Mouse (Mus musculus): ENCODE measurements around the gene Eepd1. TPM values are rescaled to one million over a fixed set of nuclear protein-coding genes. Genes with fewer than 3 reads are reported as not detected.

The Eepd1 gene
- total RNA-seq, 2 experiments from 2014 or later = 16.1 to 17.6 TPM

DNA sequence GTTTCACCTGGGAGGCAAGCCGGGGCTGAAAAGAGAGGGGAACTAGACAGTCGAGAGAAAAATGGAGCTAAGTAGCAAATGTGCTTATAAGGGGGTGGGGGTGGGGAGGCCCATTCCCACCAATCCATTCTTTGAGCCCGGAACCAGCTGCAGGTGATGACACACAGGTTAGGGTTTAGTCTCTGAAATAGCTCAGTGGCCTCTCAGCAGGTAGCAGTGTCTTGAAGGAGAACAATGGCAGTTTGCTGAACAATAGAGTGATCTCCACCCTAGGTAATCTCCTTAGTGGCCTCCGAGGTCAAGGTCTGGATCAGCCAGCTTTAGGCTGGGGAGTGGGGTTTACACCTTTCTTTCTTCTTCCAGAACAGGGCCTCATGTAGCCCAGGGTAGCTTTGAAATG is 82.5 kb downstream of the Eepd1 start:
- intact Hi-C loops (cut with DNase I) = no loop called here
- no peak for DNase-seq (ENCODE audit: low spot score in 2 of 2)

DNA sequence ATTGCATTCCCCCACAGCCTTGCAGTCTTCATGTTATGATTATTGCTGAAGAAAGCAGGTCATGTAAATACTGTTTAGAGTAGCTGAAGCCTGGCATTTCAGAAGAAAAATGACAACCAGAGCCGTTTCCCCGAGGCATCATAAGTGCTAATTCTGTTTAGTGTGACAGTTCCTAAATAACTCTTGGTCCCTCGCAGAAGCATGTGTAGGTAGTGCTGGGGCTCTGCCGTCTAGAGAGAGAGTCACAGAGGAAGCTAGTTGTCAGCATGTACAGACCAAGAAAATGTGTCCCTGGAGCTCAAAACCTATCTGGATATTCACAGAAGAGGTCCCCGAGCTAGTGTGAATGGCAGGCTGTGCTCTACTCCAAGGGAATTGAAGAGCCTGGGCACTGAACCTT is 85.7 kb downstream of the Eepd1 start:
- DNase-seq (ENCODE audit: low spot score in 2 of 2) = peak; percentile 30 to 41
- intact Hi-C loops (cut with DNase I) = loop anchor here (5.0 kb wide), 1 partner anchor 85 kb away; the partner anchor contains the start of gene Eepd1

DNA sequence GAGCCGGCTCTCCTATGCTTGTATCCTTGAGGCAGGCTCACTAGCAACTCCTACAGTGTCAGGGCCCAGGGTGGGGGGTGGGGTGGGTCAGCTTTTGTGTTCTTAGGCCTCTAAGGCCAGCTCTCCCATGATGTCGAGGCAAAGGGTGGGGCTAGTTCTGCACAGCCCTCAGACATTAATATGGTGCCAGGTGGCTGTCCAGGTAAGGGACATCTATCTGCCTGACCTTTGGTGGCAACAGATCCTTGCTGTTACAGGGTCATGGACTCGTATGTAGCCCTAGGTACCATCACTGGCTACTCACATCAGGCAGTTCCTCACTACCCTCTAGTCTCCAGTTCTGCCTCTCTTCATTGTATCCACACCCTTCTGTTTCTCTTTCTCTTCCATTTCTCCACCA is 87.4 kb downstream of the Eepd1 start:
- intact Hi-C loops (cut with DNase I) = loop anchor here (5.0 kb wide), 1 partner anchor 86 kb away; the partner anchor contains the start of gene Eepd1
- no peak for DNase-seq (ENCODE audit: low spot score in 2 of 2)

DNA sequence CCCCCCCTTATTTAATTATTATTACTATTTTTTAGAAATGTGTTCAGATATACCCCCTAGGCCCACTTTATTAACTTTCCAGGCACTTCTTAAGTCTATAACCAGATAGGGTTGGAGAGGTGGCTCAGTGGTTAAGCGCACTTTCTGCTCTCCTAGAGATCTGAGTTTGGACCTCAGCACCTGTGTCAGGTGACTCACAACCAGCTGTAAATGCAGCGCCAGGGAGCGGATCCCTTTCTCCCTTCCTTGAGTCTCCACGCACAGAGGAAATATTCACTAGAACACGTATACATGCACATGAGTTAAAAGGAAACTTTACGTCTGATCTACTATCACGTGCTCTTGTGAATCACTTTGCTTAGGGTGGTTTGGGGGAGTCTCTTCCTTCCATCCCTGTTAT is 88.7 kb downstream of the Eepd1 start:
- intact Hi-C loops (cut with DNase I) = no loop called here

DNA sequence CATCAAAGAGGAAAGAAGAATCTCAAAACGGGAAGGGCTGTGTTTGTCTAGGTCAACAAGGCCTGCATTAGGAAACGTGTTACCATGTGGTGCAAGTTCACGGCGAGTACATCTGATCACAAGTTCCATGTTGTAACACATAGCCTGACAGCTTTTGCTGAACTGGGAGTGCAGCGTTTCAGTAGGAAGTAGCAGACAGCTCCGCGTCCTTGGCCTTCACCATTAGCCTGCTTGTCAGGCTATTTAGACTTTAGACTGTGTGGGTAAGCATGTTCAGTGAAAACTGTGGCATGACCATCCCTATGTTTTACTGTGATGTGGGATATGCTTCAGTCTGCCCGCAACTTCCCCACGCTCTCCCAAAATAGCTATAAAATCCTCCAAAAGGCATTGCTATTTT is 89.1 kb downstream of the Eepd1 start:
- intact Hi-C loops (cut with DNase I) = no loop called here

More for the DNA sequence above, 88.7 kb downstream of the Eepd1 start:
- DNase-seq (ENCODE audit: low spot score in 2 of 2) = no peak

DNA sequence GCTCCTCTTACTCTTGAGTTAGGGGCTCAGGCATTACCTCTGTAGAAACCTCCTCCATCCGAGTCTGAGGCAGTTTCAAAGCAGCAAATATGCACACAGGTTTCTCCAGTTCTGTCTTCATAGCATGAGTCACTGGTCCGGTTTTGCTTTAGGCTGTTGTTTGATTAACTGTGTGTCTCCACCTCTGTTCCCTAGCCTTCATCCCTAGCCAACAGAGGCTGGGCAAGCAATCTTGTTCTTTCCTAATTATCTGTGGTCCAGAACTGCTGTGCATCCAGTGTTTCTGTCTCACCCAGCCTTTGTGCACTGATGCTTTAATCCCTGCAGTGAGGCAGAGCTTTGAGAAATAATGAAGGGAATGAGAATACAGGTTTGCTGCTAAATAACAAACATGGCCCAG is 90.0 kb downstream of the Eepd1 start:
- no peak for DNase-seq (ENCODE audit: low spot score in 2 of 2)

More for the DNA sequence above, 89.1 kb downstream of the Eepd1 start:
- DNase-seq (ENCODE audit: low spot score in 2 of 2) = peak; percentile 28 to 62

DNA sequence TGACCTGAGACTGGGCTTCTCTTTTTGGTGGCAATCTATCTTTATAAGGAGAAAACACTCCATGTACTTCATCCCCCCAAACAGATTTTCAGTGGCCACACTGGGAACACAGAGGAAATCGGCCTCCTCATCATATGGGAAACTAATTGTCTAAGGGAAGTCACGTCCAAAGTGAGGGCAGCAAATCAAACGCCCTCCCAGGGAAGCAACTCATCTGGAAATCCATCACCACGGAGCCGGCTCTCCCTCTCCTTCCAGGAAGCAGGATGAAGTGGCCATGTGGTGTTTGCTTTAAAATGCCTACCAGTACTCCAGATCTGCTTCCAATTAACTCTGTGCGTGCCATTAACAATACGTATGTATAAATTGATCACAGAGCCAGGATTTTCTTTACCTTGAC is 92.4 kb downstream of the Eepd1 start:
- intact Hi-C loops (cut with DNase I) = no loop called here
- DNase-seq (ENCODE audit: low spot score in 2 of 2) = no peak

More for the DNA sequence above, 90.0 kb downstream of the Eepd1 start:
- intact Hi-C loops (cut with DNase I) = no loop called here

DNA sequence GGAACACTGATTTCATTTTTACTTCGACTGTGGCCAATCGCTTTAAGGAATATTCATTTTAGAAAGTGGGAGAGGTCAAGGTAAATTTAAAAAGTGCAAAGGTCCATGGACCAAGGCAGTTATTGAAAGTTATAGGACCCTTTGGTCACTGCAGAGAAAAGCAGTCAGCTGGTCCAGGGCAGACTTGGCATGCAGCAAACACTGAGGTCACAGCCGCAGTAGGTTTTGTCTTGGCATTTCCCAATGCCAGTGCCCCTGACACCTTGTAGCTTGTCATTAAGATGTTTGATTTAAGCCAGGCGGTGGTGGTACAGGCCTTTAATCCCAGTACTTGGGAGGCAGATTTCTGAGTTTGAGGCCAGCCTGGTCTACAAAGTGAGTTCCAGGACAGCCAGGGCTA is 92.8 kb downstream of the Eepd1 start:
- DNase-seq (ENCODE audit: low spot score in 2 of 2) = no peak
- intact Hi-C loops (cut with DNase I) = no loop called here

DNA sequence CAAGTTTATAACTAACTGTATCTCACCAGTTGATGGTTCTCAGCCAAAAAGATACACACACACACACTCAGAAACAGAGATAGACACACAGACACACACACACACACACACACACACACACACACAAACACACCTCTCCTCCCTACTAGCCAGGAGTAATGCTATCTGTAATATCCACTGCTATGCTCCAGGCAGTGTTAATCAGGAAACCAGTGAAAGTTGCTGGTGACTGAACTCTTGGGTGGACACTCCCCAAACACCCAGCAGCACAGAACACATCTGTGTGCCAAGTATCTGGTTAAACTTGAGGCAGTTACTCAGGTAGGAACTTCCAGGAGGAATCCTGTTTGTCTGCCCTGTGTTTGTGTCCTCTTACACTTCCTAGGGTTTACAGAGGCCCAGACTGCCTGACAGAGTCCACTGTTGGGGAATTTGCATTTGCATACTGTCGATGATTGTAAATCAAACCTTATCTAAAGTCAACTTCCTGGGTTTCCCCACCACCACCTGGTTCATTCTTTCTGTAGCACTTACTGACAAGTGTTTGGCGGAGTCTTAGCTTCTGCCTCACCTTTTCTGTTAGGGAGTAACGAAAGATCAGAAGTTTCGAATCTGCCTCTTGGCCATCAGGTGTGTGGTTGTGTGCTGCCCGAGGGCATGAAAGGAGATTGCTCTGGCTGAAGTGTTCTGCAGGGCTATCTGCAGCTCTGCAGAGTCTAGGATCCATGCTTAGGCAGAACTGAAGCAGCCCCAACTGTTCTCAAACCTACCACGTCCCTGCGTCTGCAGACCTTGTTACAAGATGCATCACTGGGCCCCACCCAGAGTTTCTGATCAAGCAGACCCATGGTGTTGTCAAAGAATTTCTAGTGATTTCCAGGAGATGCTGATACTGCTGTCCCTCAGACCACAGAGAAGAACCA is 97.6 kb downstream of the Eepd1 start:
- DNase-seq (ENCODE audit: low spot score in 2 of 2) = no peak
- intact Hi-C loops (cut with DNase I) = no loop called here

DNA sequence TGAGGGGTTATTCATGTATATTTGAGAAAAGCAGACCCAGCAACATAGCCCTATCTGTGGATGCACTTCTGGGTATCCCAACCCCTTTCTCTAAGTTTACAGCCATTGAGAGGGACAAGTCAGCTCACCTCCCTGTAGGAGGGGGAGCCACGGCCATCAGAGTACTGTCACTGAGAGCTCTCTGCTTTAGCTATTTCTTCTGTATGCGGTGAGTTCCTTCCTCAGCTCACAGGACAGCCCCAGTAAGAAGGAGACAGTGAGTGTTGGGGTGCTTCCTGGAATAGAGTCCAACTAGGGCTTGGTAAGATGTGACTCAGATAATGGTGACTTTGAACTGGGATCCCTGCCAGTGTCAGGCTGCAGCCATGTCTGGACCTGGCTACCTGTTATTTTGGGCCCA is 102.3 kb downstream of the Eepd1 start:
- DNase-seq (ENCODE audit: low spot score in 2 of 2) = no peak
- intact Hi-C loops (cut with DNase I) = no loop called here

DNA sequence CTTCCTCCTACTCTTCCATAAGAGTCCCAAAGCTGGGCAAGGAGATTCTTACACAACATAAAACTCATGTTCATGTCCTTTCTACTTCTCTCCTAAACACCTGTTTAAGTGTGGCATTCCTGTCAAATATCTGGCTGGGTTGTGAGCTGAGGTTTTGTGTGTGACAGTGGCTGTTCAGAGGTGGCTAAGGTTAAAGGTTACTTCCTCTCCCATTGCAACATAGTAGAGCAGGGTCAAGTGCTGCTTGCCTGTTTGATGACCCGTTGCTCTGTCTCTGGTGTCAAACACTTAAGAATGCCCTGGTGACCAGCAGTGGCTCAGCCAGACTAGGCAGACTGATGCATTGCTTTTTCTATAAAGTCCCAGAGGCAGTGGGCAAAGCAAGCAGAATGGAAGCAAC is 104.3 kb downstream of the Eepd1 start:
- intact Hi-C loops (cut with DNase I) = no loop called here
- DNase-seq (ENCODE audit: low spot score in 2 of 2) = no peak

DNA sequence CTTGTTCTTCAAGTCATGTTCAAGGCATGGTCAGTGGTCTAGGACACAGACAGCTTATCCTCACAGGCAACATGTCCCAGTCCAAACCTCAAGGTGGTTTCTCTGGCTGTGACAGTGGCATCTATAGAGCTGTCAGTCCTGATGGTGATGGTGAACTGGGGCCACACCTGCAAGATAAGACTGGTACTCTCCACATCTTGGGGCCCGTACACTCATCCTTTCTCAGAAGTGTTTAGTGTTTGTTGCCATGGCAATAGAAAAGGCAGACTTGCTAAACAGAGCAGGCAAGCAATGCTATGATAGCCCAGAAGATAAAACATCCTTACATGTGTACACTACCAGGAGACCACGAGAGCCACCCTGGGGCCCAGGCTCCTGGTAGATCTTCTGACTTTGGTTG is 107.2 kb downstream of the Eepd1 start:
- intact Hi-C loops (cut with DNase I) = no loop called here
- no peak for DNase-seq (ENCODE audit: low spot score in 2 of 2)

DNA sequence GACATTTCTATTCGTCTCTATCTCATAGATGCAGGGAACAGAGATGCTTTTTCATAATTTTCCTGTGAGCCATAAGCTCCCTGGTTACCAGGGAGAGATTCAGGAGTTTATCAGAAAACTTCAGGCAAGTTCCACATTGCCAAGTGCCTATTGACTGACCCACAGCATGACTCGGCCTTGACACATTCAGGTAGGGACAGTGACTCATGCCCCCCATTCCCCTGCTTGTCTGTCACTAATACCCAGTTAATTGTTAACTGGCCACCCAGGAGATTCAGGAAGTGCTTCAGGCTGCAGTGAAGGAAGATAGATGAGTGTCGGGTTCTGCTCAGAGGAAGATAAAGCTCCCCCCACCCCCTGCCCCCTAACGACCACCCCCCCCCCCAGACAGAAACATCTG is 109.4 kb downstream of the Eepd1 start:
- DNase-seq (ENCODE audit: low spot score in 2 of 2) = no peak
- intact Hi-C loops (cut with DNase I) = loop anchor here (5.0 kb wide), 3 partner anchors 108 to 438 kb away; partner anchors contain the start of genes Eepd1 and Herpud2

DNA sequence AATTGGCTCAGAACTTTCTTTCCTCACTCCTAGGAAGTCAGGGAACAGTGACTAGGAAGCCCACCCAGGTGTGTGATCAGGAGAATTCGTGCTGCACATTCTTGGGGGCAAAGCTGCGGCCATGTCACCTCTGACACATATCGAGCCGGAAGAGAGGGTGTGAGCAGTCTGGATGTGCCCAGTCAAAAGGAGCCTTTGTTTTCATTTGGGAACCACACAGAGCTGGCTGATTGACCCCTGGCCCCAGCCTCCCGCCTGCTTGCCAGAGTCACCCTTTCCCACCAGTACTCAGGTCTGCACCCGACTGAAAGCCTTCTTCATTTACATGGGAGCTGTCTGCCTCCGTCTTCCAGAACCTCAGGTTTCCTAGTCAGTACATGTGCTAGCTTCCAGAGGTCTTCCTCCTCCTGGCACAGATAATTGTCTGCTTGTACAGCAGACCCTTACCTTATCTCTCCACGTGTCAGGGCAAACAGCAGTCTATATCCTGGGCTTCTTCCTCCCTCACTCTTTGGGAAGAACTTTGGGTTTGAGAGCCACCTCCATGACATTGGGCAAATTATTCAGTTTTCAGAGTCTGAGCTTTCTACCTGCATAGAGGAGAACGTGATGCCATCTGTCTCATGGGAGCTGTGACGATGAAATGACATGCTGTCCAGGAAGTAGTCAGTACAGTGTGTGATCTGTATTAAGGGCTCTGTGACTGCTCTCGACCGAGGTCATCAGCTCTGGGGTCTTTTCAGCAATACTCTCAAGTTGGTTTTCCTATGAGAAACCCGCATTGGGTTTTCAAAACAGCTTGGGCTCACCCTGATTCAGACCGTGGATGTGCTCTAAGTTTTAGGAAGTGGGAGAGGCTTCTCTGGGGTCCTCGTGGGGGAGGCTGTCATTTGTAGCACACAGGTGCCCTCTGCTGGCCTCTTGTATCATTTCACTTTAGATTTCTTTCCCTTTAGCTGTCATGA is 110.3 kb downstream of the Eepd1 start:
- intact Hi-C loops (cut with DNase I) = loop anchor here (1.0 to 5.0 kb wide), 4 partner anchors 109 to 439 kb away; partner anchors contain the start of genes Eepd1 and Herpud2
- DNase-seq (ENCODE audit: low spot score in 2 of 2) = peak; percentile 46 to 63

DNA sequence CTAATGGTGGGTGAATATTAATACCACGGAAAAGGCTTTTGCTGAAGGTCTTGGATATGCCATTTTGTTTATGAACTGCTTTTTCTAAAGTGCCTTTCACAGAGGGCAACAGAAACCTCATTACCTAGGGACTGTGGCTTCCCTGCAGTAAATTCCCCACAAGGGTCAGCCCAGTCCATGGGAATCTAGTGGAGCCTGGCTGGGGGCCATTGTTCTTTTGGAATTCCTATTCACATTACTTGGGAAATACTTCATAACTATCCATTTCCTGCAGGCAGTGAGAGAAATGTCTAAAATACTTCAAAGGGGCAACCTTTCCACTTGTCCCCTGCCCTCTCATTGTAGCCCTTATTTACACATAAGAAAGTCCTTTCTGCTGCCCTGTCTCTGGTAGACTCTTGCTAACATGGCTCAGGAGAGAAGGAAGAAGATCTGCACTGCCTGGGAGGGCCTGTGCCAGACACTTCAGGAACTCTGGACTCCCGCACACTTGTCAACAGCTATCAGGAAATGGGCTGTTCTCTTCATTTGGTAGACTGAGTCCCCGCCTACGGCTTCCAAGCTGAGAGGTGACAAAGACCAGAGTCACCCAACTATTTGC is 111.1 kb downstream of the Eepd1 start:
- intact Hi-C loops (cut with DNase I) = loop anchor here (1.0 to 5.0 kb wide), 4 partner anchors 110 to 440 kb away; partner anchors contain the start of genes Eepd1 and Herpud2
- DNase-seq (ENCODE audit: low spot score in 2 of 2) = no peak

DNA sequence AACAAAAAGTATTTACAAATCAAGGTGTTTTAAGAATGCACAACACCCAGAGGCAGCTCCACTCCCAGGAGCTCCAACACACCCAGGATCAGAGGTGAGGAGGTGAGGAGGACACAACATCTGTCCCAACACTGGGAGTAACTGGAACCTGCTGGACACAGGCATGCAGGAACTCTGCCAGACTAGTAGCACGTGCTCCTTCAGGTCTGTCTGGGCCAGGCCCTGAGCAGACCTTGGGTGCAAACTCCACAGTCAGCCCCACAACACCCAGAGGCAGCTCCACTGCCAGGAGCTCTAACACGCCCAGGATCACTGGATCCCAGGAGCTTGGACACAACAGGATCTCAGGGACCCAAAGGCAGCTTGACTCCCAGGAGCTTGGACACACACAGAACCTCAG is 143.4 kb downstream of the Eepd1 start:
- DNase-seq (ENCODE audit: low spot score in 2 of 2) = no peak
- intact Hi-C loops (cut with DNase I) = no loop called here

DNA sequence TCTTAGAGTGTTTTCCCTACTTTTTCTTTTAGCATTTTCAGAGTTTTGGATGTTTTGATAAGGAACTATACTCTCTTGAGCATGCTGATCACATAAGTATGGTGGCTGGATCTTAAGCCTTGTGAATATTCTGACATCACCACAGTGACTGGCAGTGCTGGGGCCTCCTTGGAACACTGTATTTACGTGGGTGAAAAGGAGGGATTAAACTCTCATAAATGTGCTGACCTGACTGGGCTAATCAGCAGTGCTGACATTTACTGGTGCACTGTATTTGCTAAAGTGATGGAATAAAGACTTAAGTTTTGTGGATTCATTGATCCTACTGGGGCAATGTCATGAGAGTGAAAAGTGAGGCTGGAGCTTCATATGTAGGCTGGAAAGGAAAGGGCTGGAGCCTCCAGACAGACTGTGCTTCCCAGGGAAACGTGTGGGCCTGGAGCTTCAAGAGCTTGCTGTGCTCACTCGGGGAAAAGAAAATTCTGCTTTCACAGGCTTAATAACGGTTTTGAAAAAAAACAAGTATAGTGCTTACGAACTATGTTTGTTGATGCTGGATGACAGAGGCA is 148.3 kb downstream of the Eepd1 start:
- intact Hi-C loops (cut with DNase I) = no loop called here
- no peak for DNase-seq (ENCODE audit: low spot score in 2 of 2)
